Mouse (Mus musculus) bone marrow, adult 2 months (tissue): ENCODE results near the gene Fam129a.

ENCODE experiments used
- CTCF ChIP-seq: fragments of 200-500 bp; IDR thresholded peaks from 2 replicates; pipeline ENCODE4 v1.5.1; 2011; ENCODE audit warnings: low read length, control low read depth; ENCODE audit not compliant: control insufficient read depth, insufficient read depth
- POLR2A ChIP-seq: fragments of 200-500 bp; IDR thresholded peaks from 2 replicates; pipeline ENCODE4 v1.6.1; 2011; ENCODE audit warnings: low read depth, mild to moderate bottlenecking, control low read depth, low read length, borderline replicate concordance; ENCODE audit not compliant: control insufficient read depth

GRCm38 (mm10) chr1:151721357-151721983 lies 150.5 kb downstream of the Fam129a start:
- TF ChIP-seq CTCF (no peak), POLR2A (no peak)
